Mouse (Mus musculus): Measurements from ENCODE around the gene Endou.
A peak's percentile ranks its signal among the peaks of the same experiment; 100 is the strongest.

The Endou gene

GRCm38 (mm10) chr15:97755361-97755760 is 24.2 kb upstream of the Endou start:
- no peak for DNase-seq (ENCODE audit: extremely low read depth, low read depth, low spot score)

GRCm38 (mm10) chr15:97754476-97754875 is 23.3 kb upstream of the Endou start:
- no peak for DNase-seq (ENCODE audit: extremely low read depth, low read depth, low spot score)

- DNase-seq (ENCODE audit: extremely low read depth, low read depth, low spot score) = no peak
These were observed 21.4 kb upstream of the Endou start for GRCm38 (mm10) chr15:97752491-97752890.

- DNase-seq (ENCODE audit: extremely low read depth, low read depth, low spot score) = no peak
These were observed 20.5 kb upstream of the Endou start for GRCm38 (mm10) chr15:97751676-97752075.

GRCm38 (mm10) chr15:97750697-97751096 is 19.6 kb upstream of the Endou start:
- no peak for DNase-seq (ENCODE audit: extremely low read depth, low read depth, low spot score)

GRCm38 (mm10) chr15:97749841-97750240 is 18.7 kb upstream of the Endou start:
- no peak for DNase-seq (ENCODE audit: extremely low read depth, low read depth, low spot score)

- DNase-seq (ENCODE audit: extremely low read depth, low read depth, low spot score) = no peak
These were observed 18.3 kb upstream of the Endou start for GRCm38 (mm10) chr15:97749397-97749796.

- DNase-seq (ENCODE audit: extremely low read depth, low read depth, low spot score) = no peak
These were observed 17.8 kb upstream of the Endou start for GRCm38 (mm10) chr15:97748964-97749363.

GRCm38 (mm10) chr15:97748309-97748708 is 17.2 kb upstream of the Endou start:
- no peak for DNase-seq (ENCODE audit: extremely low read depth, low read depth, low spot score)

- no peak for DNase-seq (ENCODE audit: extremely low read depth, low read depth, low spot score)
These were observed 16.3 kb upstream of the Endou start for GRCm38 (mm10) chr15:97747486-97747885.

GRCm38 (mm10) chr15:97746748-97747147 is 15.6 kb upstream of the Endou start:
- no peak for DNase-seq (ENCODE audit: extremely low read depth, low read depth, low spot score)

- DNase-seq (ENCODE audit: extremely low read depth, low read depth, low spot score) = no peak
These were observed 15.1 kb upstream of the Endou start for GRCm38 (mm10) chr15:97746278-97746677.

- no peak for DNase-seq (ENCODE audit: extremely low read depth, low read depth, low spot score)
These were observed 14.2 kb upstream of the Endou start for GRCm38 (mm10) chr15:97745331-97745730.

GRCm38 (mm10) chr15:97744930-97745329 is 13.8 kb upstream of the Endou start:
- no peak for DNase-seq (ENCODE audit: extremely low read depth, low read depth, low spot score)

- DNase-seq (ENCODE audit: extremely low read depth, low read depth, low spot score) = no peak
These were observed 12.9 kb upstream of the Endou start for GRCm38 (mm10) chr15:97743961-97744525.

GRCm38 (mm10) chr15:97743210-97743609 is 12.1 kb upstream of the Endou start:
- DNase-seq (ENCODE audit: extremely low read depth, low read depth, low spot score) = no peak

- DNase-seq (ENCODE audit: extremely low read depth, low read depth, low spot score) = no peak
These were observed 11.5 kb upstream of the Endou start for GRCm38 (mm10) chr15:97742600-97742999.

GRCm38 (mm10) chr15:97742074-97742473 is 10.9 kb upstream of the Endou start:
- DNase-seq (ENCODE audit: extremely low read depth, low read depth, low spot score) = no peak

- DNase-seq (ENCODE audit: extremely low read depth, low read depth, low spot score) = no peak
These were observed 10.5 kb upstream of the Endou start for GRCm38 (mm10) chr15:97741662-97742061.

- no peak for DNase-seq (ENCODE audit: extremely low read depth, low read depth, low spot score)
These were observed 9.2 kb upstream of the Endou start for GRCm38 (mm10) chr15:97740283-97740732.

- DNase-seq (ENCODE audit: extremely low read depth, low read depth, low spot score) = peak; percentile 80
These were observed 7.8 kb upstream of the Endou start for GRCm38 (mm10) chr15:97738923-97739322.

GRCm38 (mm10) chr15:97731988-97732387 is 849 bp upstream of the Endou start:
- DNase-seq (ENCODE audit: extremely low read depth, low read depth, low spot score) = no peak

GRCm38 (mm10) chr15:97730365-97730764 is 774 bp downstream of the Endou start:
- no peak for DNase-seq (ENCODE audit: extremely low read depth, low read depth, low spot score)

Data from fat pad, adult 2 months (tissue).